Mouse (Mus musculus) natural killer cell, adult 2 months (primary cell): Measurements from ENCODE around the gene Agrp.
"Not testable (repeated sequence)": the region's sequence is repeated elsewhere in the genome, so short reads cannot be mapped to it uniquely, and the experiment has no call there.

ENCODE experiments used
- DNase-seq, 2 experiments: peaks; one replicate each; pipeline ENCODE4 v3.0.0; 2022; ENCODE audit warnings: low spot score in 2 of 2

The Agrp gene

GRCm38 (mm10) chr8:105622421-105622920 is 14.7 kb downstream of the Agrp start:
- peak; percentile 89 to 95 for DNase-seq

GRCm38 (mm10) chr8:105621841-105622240 is 15.4 kb downstream of the Agrp start:
- no peak for DNase-seq

- DNase-seq: no peak
Observed at GRCm38 (mm10) chr8:105620946-105621720, 16.1 kb downstream of the Agrp start.

- no peak for DNase-seq
Observed at GRCm38 (mm10) chr8:105620211-105620610, 17.0 kb downstream of the Agrp start.

- no peak for DNase-seq
Observed at GRCm38 (mm10) chr8:105618892-105619591, 18.2 kb downstream of the Agrp start.

- DNase-seq: no peak
Observed at GRCm38 (mm10) chr8:105618279-105618634, 18.9 kb downstream of the Agrp start.

- DNase-seq: no peak
Observed at GRCm38 (mm10) chr8:105617451-105618278, 19.5 kb downstream of the Agrp start.

- DNase-seq: no peak
Observed at GRCm38 (mm10) chr8:105615942-105616341, 21.3 kb downstream of the Agrp start.

- peak; percentile 36 to 38 for DNase-seq
Observed at GRCm38 (mm10) chr8:105613830-105614511, 23.2 kb downstream of the Agrp start.

- no peak for DNase-seq
Observed at GRCm38 (mm10) chr8:105613037-105613436, 24.2 kb downstream of the Agrp start.

GRCm38 (mm10) chr8:105611836-105612235 is 25.4 kb downstream of the Agrp start:
- no peak for DNase-seq

GRCm38 (mm10) chr8:105609771-105610170 is 27.4 kb downstream of the Agrp start:
- no peak for DNase-seq

GRCm38 (mm10) chr8:105609355-105609754 is 27.8 kb downstream of the Agrp start:
- peak; percentile 31 to 61 for DNase-seq

GRCm38 (mm10) chr8:105607684-105608083 is 29.5 kb downstream of the Agrp start:
- DNase-seq: peak in 1 of 2 experiments; percentile 41

GRCm38 (mm10) chr8:105607062-105607461 is 30.1 kb downstream of the Agrp start:
- DNase-seq: no peak

GRCm38 (mm10) chr8:105606189-105607023 is 30.8 kb downstream of the Agrp start:
- peak; percentile 79 to 81 for DNase-seq

- peak in 1 of 2 experiments; percentile 24 for DNase-seq
Observed at GRCm38 (mm10) chr8:105605491-105606188, 31.6 kb downstream of the Agrp start.

- DNase-seq: peak; percentile 54 to 71
Observed at GRCm38 (mm10) chr8:105604804-105605381, 32.3 kb downstream of the Agrp start, which contains the start of gene Ripor1. Gene Ripor1, plus strand, starts transcription at chr8:105605255.

- not testable (repeated sequence) for DNase-seq
Observed at GRCm38 (mm10) chr8:105602540-105602939, 34.7 kb downstream of the Agrp start.
